Mouse (Mus musculus) olfactory bulb, adult 2 months (tissue): ENCODE results near the gene Pkn3. TPM values are rescaled to one million over a fixed set of nuclear protein-coding genes. Genes with fewer than 3 reads are reported as not detected.
A peak's percentile ranks its signal among the peaks of the same experiment; 100 is the strongest.

Experiments used
- H3K27ac ChIP-seq: fragments of 200-500 bp; 2 replicates; pipeline ENCODE4 v1.5.1; 2012; ENCODE audit warnings: low read depth, low read length; ENCODE audit not compliant: insufficient read depth
- H3K4me1 ChIP-seq: fragments of 200-500 bp; 2 replicates; pipeline ENCODE4 v1.6.1; 2012; ENCODE audit warnings: low read length; ENCODE audit not compliant: control insufficient read depth, insufficient read depth
- H3K4me3 ChIP-seq: fragments of 200-500 bp; 2 replicates; pipeline ENCODE4 v1.5.1; 2012; ENCODE audit warnings: mild to moderate bottlenecking, low read depth, low read length, moderate library complexity; ENCODE audit not compliant: insufficient read depth
- CTCF ChIP-seq: fragments of 200-500 bp; IDR thresholded peaks from 2 replicates; pipeline ENCODE4 v1.5.1; 2012; ENCODE audit warnings: low read depth, mild to moderate bottlenecking, low read length, moderate library complexity; ENCODE audit not compliant: insufficient read depth
- POLR2A ChIP-seq: fragments of 200-500 bp; IDR thresholded peaks from 2 replicates; pipeline ENCODE4 v1.6.1; 2012; ENCODE audit warnings: mild to moderate bottlenecking, low read depth, low read length, moderate library complexity; ENCODE audit not compliant: insufficient read depth
- WGBS: fragments of 180-500 bp; shearing (Covaris S2); methylation state at CpG from one replicate; pipeline ENCODE4 v1.1.7; 2018; 5-methylcytosine and 5-hydroxymethylcytosine counted together
- polyA plus RNA-seq: library from polyadenylated mRNA; stranded (reverse); fragments of >200 nt; gene quantifications from 2 replicates; pipeline ENCODE4 v1.2.4, GENCODE M21; 2012; ENCODE audit warnings: low replicate concordance; ENCODE audit not compliant: missing spikeins, insufficient read depth, insufficient read length

The Pkn3 gene
- polyA plus RNA-seq, 1 experiment = not detected

DNA sequence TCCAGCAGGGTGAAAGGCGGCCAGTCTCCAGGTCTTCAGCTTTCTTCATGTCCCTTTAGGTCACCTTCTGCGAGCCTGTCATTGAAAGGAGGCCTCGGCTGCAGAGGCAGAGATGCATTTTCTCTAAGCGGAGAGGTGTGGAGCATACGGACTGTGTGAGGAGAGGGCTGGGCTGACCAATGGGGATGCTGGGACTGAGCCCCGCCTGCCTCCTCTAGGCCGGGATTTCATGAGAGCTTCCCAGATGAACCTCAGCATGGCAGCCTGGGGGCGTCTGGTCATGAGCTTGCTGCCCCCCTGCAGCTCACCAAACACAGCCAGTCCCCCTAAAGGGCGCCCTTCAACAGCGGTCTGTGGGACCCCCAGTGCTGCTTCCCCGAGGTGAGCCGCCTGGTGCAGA is 7.1 kb downstream of the Pkn3 start:
- H3K4me1 ChIP-seq = peaks cover 4% of the 10 kb centered on the region; the same call in 1 of the 2 replicates
- H3K4me3 ChIP-seq = no peak overlapping the region
- H3K27ac ChIP-seq = no peak overlapping the region
- WGBS = 29% methylated on average over 12 of the region's 12 CpGs
- no peak for TF ChIP-seq CTCF
- TF ChIP-seq POLR2A = no peak

DNA sequence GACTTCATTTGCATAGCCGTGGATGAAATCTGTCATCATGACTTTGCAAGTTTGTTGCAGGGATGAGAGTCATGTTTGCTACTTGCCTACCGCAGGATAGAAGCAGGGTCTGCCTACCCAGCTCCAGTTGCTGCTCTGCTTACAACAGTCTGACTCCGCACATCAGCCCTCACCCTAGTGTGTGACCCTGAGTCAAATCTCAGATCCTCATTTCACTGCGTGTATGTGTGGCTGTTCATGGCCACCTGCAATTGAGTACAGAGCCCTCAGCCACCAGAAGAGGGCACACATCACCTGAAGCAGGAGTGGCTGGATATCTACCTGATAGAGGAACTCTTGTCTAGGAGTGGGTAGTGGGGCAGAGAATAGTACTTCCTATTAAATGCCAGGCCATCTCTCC is 9.8 kb downstream of the Pkn3 start:
- H3K4me1 ChIP-seq = peaks cover 4% of the 10 kb centered on the region; the same call in 1 of the 2 replicates
- WGBS = 88% methylated on average over 4 of the region's 4 CpGs
- TF ChIP-seq POLR2A = no peak
- no peak overlapping the region for H3K4me3 ChIP-seq
- H3K27ac ChIP-seq = no peak overlapping the region

DNA sequence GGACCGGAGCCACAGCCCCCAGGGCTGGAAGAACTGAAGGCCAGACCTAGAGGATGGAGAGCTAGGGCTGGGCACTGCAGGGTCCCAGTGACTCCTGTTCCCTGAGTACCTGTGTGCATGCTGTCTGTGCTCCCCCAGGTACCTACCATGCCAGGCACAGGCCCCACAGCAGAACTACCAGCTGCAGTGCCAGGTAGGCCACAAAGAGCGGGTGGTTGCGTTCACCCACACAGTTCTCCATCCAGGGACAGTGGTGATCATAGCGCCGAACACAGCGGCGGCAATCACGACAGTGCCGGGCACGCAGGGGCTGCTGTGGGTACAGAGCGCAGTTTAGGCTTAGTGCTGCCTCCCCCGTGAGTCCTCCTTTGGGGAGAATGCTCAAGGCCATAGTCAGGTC is 14.0 kb downstream of the Pkn3 start:
- H3K4me3 ChIP-seq = no peak overlapping the region
- 94% methylated on average over 12 of the region's 12 CpGs for WGBS

DNA sequence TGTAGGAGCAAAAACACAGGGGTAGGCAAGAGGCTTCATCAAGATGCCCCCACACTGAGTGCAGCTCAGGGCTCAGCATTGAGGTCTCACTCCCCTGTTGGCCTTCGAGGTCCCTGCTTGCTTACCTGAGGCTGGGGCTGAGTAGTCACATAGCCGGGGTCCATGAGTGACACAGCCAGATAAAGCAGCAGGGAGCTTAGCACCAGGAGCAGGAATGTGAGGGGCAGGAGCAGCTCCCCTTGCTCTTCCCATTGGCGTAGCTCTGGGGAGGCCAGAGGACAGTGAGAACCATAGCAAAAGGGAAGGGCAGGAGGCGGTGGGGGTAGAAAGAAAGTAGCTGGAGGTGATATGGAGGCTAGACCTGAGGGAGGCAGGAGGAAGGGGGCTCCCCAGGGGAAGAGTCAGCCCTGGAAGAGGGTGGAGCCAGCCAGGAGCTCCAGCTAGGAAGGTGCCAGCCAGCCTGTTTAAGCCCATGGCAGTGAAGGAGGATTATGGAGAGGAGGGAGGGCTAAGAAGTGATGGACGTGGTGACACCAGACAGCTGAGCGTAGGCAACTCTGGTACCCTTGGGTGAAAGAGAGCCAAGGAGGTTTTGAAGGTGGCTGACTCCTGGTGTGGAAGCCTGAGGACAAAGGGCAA is 14.9 kb downstream of the Pkn3 start:
- WGBS = 60% methylated on average over 6 of the region's 6 CpGs
- H3K4me1 ChIP-seq = peaks cover 7% of the 10 kb centered on the region
- H3K4me3 ChIP-seq = no peak overlapping the region
- H3K27ac ChIP-seq = no peak overlapping the region
- TF ChIP-seq CTCF (no peak; the same call in 1 of the 2 replicates), POLR2A (no peak)

More for the DNA sequence above, 14.0 kb downstream of the Pkn3 start:
- Histone ChIP-seq H3K4me1 (peaks cover 7% of the 10 kb centered on the region), H3K27ac (no peak overlapping the region)
- TF ChIP-seq POLR2A (no peak), CTCF (no peak)

DNA sequence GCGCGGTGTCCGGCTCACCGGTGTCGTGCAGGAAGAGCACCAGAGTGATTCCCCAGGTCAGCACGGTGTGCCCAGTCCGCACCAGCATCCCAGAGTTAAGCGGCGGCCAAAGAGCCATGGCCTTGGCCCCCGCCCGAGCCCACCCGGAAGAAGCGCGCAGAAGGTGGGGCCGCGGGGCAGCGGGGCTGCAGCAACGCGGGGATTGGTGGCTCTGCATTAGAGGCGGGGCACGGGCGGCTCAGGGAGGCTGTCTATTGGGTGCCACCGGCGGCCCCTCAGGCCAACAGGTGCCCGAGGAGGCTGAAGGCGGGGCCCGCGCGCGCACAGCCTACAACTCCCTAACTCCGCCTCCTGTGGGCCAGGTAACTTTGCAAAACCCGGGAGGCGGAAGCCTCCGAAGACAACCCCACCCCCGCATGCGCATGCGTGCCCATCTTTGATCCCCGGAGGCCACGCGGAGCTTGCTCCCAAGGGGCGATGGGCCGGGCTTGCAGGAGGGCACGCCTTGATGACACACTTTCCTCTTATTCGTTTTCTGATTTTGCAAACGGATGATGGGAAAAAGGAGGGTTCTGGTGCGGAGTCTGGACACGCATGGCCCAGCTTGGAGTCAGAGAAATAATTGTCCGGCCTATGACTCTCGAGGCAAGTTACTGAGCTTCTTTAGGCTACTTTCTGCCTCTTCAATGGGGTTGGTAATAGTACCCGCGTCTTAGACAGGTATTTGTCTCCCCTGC is 16.2 kb downstream of the Pkn3 start, which contains the start of gene Zdhhc12:
Gene Zdhhc12, minus strand, starts transcription at position 178 of the 737 bp plus-strand sequence.
- peaks cover 7% of the 10 kb centered on the region for H3K4me1 ChIP-seq
- under 1% methylated on average over 51 of the region's 51 CpGs for WGBS
- TF ChIP-seq CTCF (0 out of 2 replicates have a peak, but pooled peaks have one; percentile 7), POLR2A (0 out of 2 replicates have a peak, but pooled peaks have one; percentile 28)
- H3K27ac ChIP-seq = no peak within 1 kb of the TSS
- peak within 1 kb of the TSS; percentile 51 for H3K4me3 ChIP-seq

DNA sequence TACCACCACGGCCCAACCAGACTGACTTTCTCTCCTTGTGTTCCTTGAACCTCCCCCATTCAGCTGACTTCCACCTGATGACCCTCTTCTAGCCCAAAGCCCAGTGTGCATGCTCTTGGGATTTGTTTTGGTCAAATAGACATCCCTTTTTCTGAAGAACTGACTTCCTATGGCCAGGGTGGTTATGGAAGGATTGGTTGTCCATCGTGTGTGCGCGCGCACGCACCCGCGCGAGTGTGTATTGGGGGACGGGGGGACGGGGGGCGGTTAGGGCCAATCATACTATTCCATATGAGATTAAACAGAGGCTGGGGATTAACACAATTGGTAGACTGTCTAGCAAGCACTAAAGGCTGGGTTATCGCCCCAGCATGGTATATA is 16.7 kb downstream of the Pkn3 start:
- H3K27ac ChIP-seq = no peak overlapping the region
- H3K4me3 ChIP-seq = peak overlapping the region; percentile 51
- peaks cover 7% of the 10 kb centered on the region for H3K4me1 ChIP-seq
- WGBS = 3% methylated on average over 13 of the region's 13 CpGs
- TF ChIP-seq CTCF (no peak), POLR2A (no peak)

- Histone ChIP-seq H3K4me1 (peaks cover 7% of the 10 kb centered on the region), H3K4me3 (no peak overlapping the region), H3K27ac (no peak overlapping the region)
- 84% methylated on average over 2 of the region's 2 CpGs for WGBS
- TF ChIP-seq CTCF (no peak), POLR2A (no peak)
Measured at GRCm38 (mm10) chr2:30095882-30096527, 18.5 kb downstream of the Pkn3 start.

DNA sequence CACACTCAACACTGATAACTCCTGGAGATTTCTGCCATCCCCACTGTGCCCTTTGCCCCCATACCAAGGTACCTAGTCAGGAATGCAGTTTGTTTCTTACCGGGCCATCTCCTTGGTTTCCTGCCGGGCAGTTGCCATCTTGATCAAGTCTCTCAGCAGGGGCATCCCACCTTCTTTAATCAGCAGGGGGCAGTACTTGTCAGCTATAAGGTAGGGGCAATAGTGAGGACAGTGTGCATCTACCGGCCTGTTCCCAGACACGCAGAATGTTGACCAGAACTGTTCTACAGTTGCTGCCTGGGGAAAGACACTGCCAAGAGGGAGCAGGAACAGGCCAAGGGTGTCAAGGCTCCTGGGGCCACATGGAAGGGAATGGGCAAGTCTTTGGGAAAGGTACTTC is 22.7 kb downstream of the Pkn3 start:
- Histone ChIP-seq H3K4me1 (no peaks in the 10 kb centered on the region), H3K4me3 (no peak overlapping the region), H3K27ac (no peak overlapping the region)
- 70% methylated on average over 4 of the region's 4 CpGs for WGBS
- TF ChIP-seq CTCF (no peak), POLR2A (no peak)

- H3K27ac ChIP-seq = no peak overlapping the region
- no peaks in the 10 kb centered on the region for H3K4me1 ChIP-seq
- TF ChIP-seq CTCF = no peak
- TF ChIP-seq POLR2A = no peak
Measured at GRCm38 (mm10) chr2:30106364-30106763, 28.9 kb downstream of the Pkn3 start.

More at GRCm38 (mm10) chr2:30106364-30106763, 28.9 kb downstream of the Pkn3 start:
- no peak overlapping the region for H3K4me3 ChIP-seq
